Mouse (Mus musculus) left cerebral cortex, postnatal 10 days (tissue): Measurements from ENCODE around the gene Zc3h4. TPM values are rescaled to one million over a fixed set of nuclear protein-coding genes. Genes with fewer than 3 reads are reported as not detected.

Experiments used
- DNase-seq, 2 experiments: peaks; one replicate each; pipeline ENCODE4 v3.0.0; 2021 to 2022; ENCODE audit warnings: low spot score in 2 of 2, mixed read lengths in 1 of 2; ENCODE audit errors: extremely low spot score in 1 of 2
- intact Hi-C: fragments of 180-260 bp; cut with DNase I; formaldehyde crosslinking; loops from one replicate; pipeline ENCODE4 v1.15.1; 2025
- total RNA-seq, 2 experiments: library from RNA; stranded (reverse); gene quantifications; 2 replicates each; pipeline ENCODE4 v1.2.3; 2021

Zc3h4 gene
- total RNA-seq, 2 experiments from 2014 or later: 54.3 to 57.2 TPM

DNA sequence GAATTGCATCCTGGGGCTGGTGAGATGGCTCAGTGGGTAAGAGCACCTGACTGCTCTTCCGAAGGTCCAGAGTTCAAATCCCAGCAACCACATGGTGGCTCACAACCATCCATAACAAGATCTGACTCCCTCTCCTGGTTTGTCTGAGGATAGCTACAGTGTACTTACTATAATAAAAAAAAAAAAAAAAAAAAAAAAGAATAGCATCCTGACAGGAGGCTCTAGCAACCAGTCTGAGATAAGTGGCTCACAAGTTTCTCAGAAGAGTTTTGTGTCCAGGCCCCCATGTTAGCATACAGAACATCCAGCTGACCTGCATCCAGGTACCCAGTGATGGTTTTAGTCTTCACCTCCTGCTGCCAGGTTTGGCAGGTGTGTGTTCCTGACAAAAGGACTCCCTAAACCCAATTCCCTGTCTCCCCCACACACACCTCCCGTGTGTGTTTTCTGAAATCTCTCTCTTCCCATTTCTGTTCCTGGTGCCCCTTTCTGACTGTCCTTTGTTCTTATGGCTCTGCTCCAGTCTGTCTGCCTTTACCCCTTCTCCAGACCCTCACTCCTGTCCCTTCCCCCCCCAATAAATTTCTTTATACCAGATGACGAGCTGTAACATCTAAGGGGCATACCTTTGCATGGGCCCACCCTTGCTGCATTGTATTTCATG is 2.2 kb upstream of the Zc3h4 start:
- no peak for DNase-seq
- intact Hi-C loops: no loop called here

DNA sequence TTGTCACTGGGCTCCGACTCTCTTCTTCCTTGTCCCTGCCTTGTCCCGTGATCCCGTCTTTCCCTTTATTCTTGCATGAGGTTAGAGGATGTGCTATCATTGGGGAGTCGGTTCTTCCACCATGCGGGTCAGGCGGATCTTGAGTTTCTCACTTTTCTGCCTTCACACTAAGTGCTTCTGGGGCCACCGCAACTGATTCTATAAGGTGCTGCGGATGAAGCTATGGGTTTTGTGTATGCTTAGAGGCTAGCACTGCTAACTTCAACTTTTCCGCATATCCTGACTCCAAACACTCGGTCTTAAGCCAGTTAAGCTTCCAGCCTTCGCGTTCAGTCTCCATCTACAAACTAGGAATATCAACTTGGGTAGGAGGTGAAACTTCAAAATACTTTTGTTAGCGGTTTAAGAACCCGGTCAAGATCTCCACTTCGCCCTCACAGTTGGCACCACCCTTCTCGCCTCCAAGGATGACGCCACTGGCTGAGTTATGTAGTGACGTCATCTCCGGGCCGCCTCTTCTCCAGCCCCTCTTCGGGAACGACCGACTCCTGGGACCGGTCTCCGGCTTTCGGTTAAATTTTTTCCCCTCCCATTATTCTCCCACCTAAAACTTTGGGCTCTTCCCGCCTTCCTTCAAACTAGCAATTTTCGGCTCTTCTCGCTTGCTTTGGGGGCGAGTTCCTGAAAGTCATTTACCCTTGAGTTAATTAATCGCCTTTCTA is 1.5 kb upstream of the Zc3h4 start:
- intact Hi-C loops: no loop called here
- DNase-seq: peak; percentile 92 to 93

DNA sequence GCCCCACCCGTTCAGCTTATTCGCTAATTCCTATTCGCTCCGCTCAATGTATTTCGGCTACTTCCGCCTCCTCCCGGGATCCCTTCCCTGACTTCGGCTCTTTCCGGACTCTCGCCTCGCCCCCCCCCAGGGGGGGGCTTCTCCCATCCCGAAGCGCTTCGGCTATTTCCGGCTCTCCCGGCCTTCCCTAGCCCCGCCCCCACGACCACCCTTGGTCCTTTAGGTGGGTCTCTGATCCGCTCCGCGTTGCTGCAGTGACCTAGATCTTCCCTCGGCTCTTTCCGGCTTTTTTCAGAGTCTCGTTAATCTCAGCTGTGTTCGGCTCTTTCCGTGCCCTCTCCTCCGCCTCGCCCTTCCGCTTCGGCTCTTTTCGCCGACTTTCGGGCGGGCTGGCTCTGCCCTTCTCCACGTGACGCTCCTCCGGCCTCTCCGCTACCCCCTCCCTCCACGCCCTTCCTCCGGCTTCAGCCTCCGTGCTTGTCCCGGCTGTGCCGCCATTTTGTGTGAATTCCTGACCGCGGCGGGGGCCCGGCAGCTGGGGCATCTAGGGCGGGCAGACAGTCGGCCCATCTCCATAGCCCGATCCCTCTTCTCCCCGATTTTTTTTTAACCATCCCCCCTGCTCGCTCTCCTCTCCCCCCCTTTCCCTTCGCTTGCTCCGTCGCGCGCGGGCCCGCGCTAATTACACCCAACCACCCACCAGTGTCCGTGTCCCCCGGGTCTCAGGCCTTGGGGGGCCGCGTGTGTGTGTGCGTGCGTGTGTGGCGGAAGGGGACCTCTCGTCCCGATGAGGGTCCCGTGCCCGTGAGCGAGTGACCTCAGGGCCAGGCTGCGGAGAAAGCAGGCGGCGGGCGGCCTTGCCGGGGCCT is 656 bp upstream of the Zc3h4 start:
- peak; percentile 99 to 100 for DNase-seq
- intact Hi-C loops: loop anchor here (5.0 to 10.0 kb wide), 2 partner anchors 212 to 335 kb away; partner anchors contain the start of genes Ap2s1 and Arhgap35

DNA sequence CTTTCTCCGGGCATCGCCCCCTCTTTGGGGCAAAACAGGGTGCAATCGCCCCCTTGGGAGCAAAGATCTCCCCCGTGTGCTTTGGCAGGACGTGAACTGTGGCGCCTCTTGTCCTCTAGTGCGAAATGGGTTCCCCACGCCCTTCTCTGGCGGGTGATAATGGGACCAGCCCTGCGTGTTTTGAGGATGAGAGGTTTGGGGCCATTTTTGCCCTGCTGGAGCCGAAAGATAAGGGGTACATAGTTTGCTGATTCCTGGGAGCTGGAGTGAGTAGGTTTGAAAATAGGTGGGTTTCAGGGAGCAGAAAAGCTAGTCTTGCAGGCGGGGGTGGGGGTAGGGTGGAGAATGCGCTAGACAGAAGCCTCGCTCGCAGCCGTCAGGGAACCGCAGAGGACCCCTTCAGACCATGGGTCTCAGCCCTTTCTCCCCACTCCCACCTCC is 1.3 kb downstream of the Zc3h4 start:
- DNase-seq: peak in 1 of 2 experiments; percentile 51
- intact Hi-C loops: loop anchor here (5.0 to 10.0 kb wide), 2 partner anchors 210 to 333 kb away; partner anchors contain the start of genes Ap2s1 and Arhgap35

DNA sequence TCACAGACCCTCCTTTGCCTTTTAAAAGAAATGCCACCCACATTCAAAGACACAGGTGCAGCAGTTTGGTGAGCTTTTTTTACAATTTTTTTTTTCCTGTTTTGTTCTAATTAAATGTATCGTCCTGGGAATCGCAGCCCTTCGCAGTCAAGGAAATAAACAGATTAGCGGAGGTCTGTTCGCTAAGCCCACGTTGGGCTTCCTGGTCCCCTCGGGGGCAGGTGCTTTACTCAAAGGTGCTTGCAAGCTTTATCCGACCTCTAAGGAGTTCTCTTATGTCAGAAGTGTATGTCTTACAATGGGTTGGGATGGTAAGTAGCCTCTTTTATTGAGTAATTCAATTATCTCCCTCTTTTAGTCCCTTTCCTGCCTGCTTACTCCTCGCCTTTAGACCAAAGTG is 1.7 kb downstream of the Zc3h4 start:
- no peak for DNase-seq

GRCm38 (mm10) chr7:16402968-16403948 is 2.5 kb downstream of the Zc3h4 start:
- intact Hi-C loops: loop anchor here (5.0 to 10.0 kb wide), 2 partner anchors 209 to 332 kb away; partner anchors contain the start of genes Ap2s1 and Arhgap35
- no peak for DNase-seq

More for the DNA sequence above, 1.7 kb downstream of the Zc3h4 start:
- intact Hi-C loops: loop anchor here (5.0 to 10.0 kb wide), 2 partner anchors 210 to 332 kb away; partner anchors contain the start of genes Ap2s1 and Arhgap35

- no peak for DNase-seq
- intact Hi-C loops: loop anchor here (5.0 to 10.0 kb wide), 2 partner anchors 208 to 330 kb away; partner anchors contain the start of genes Ap2s1 and Arhgap35
Observed at GRCm38 (mm10) chr7:16404315-16405072, 3.8 kb downstream of the Zc3h4 start.

DNA sequence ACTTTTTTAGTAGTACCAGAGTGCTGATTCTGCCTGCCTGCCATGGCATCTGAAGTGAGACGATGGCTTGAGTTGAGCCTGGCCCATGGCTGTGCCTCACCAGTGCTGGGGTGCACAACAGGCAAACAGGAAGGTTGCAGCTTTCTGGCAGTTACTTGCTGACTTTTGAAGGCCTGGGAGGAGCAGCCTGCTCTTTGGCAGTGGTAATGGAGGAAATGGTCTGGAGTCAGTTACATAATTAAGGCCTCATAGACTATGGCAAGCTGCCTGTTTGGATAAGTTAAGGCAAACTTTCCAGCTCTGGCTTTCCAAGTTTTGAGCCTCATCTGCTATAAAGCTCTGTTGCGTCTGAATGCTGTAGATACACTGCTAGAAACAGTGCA is 4.4 kb downstream of the Zc3h4 start:
- intact Hi-C loops: loop anchor here (10.0 kb wide), 1 partner anchor 330 kb away; the partner anchor contains the start of gene Ap2s1
- no peak for DNase-seq

- DNase-seq: peak in 1 of 2 experiments; percentile 51
- intact Hi-C loops: loop anchor here (10.0 kb wide), 1 partner anchor 329 kb away; the partner anchor contains the start of gene Ap2s1
Observed at GRCm38 (mm10) chr7:16405516-16406351, 5.0 kb downstream of the Zc3h4 start.

- intact Hi-C loops: loop anchor here (10.0 kb wide), 1 partner anchor 328 kb away; the partner anchor contains the start of gene Ap2s1
Observed at GRCm38 (mm10) chr7:16406978-16407377, 6.3 kb downstream of the Zc3h4 start.

DNA sequence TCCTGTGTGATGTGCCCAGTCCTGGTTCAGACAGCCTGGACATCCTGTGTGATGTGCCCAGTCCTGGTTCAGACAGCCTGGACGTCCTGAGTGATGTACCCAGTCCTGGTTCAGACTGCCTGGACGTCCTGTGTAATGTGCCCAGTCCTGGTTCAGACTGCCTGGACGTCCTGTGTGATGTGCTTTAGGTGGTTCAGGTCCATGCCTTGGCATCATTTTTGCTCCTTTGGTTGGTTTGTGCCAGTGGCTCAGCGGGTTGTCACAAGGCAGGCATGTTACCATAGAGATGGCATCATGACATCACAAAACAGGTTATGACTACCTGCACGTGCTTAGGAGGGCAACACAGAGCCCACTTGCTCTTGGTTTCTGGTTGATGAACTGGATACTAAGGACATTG is 10.4 kb downstream of the Zc3h4 start:
- intact Hi-C loops: no loop called here
- no peak for DNase-seq

More at GRCm38 (mm10) chr7:16406978-16407377, 6.3 kb downstream of the Zc3h4 start:
- DNase-seq: no peak

DNA sequence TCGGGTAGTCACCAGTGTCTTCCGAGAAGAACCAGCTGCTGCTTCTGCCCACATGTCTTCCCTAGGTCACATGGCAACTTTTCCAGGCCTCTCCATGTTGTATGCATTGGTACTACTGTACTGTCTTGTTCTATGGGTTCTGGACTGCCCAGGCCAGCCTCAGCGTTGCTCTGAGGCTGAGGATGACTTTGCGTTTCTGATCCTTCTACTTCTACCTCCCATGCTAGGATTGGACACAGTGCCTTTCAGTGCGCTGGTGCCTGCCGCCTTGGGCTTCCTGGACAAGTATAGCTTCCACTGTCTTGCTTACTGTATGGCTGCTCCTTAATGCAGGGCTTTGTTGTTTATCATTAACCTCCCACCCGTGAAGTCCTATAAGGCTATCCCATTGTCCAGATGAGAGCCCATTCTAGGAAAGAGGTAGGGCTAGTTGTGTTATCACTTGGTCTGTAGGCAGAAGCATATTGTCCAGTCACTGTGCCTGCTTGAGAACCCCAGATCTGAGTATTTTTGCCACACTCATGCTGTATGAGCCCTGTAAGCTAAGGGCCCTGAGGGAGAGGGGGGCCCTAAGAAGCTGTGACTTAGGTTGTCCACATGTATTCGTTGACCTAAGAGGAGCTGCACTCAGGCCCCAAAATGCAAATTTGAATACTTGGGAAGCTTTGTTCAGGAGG is 11.6 kb downstream of the Zc3h4 start:
- intact Hi-C loops: no loop called here
- DNase-seq: no peak

- intact Hi-C loops: no loop called here
Observed at GRCm38 (mm10) chr7:16412930-16413329, 12.2 kb downstream of the Zc3h4 start.

GRCm38 (mm10) chr7:16415426-16415825 is 14.7 kb downstream of the Zc3h4 start:
- DNase-seq: no peak
- intact Hi-C loops: no loop called here

More at GRCm38 (mm10) chr7:16412930-16413329, 12.2 kb downstream of the Zc3h4 start:
- DNase-seq: no peak

GRCm38 (mm10) chr7:16417141-16417771 is 16.5 kb downstream of the Zc3h4 start:
- DNase-seq: no peak

More at GRCm38 (mm10) chr7:16417141-16417771, 16.5 kb downstream of the Zc3h4 start:
- intact Hi-C loops: no loop called here
